Mouse (Mus musculus) c-Kit-negative CD71-positive TER-119-positive erythroid progenitor cells, embryonic 14.5 days (primary cell): ENCODE data around the gene Sass6.
"Not testable (repeated sequence)": the region's sequence is repeated elsewhere in the genome, so short reads cannot be mapped to it uniquely, and the experiment has no call there.

ENCODE experiments used
- DNase-seq: peaks from one replicate; pipeline ENCODE4 v3.0.0-alpha.2; 2013; ENCODE audit warnings: low read depth, low spot score

Gene Sass6

DNA sequence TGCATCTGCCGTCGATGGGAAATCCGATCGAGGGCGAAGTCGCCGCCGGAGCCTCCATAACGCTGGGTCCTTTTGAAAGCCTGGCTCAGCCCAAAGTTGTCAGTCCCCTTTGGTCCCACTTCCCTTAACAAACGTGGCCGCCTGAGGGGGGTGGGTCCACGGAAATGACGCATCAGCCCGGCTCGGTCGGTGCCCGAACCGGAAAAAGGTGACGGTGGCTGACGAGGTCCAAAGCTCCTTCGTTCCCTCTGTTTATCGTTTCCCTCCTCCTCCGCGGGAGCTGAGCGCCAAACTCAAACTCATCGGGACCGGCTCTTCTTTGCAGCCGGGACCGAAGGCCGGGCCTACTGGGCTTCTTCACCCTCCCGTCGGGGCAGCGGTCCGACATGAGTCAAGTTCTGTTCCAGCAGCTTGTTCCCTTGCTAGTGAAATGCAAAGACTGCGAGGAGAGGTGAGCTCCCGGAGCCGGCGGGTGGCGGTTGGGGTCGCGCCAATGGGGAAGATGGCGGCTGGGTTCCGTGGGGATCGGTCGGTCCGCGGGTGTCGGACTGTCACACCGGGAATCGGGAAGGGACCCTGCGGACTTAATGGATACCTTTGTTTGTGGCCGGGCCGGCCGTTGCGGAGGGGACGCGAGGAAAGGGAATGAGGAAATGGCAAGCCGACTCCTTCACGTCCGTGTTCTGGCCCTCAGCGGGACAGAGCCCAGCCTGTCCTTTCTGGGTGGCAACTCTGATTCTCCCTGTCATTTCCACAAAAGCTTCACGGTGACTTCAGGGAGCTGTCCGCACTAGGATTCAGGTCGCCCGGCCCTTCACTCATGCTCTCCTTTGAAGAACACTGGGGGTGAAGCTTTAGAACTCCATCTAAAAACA is at the start of gene Sass6:
TSS of gene Sass6 (plus strand) at position 255 of the 875 bp plus-strand sequence.
- peak; percentile 96 for DNase-seq

DNA sequence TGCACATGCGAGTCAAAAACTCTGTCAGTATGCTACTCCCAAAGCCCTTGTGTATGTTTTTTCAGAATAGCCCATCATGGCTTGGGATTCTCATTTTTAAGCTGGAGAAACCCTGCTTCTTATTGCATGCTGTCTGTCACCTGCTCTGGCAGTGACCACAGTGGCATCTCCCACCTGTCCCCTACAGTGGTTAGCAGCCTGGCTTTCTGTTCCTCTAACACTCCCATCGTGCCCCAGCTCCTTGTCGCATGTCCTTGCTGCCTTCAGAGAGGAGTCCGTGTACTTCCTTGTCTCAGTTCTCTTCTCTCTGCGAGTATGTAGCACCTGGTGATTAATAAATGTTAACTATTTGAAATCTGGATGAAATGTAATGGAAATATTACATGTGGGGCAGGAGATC is 47.4 kb upstream of the Sass6 start:
- no peak for DNase-seq

DNA sequence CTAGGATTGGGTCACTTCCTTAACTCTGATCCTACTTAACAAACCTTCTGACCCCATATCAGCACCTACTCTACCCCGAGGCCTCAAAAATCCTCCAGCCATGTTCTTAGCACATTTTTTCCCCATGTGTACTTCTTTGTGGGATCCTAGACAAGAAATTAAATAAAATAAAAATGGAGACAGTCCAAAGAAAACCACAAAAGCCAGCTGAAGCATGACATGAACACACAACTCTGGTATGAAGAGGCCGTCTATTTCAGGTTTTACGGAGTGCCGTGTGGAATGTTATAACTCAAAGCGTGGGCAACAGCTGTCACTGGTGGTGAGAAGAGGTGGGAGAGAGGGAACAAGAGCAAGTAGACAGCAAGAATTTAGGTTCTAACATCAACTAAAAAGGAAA is 43.4 kb upstream of the Sass6 start:
- DNase-seq = no peak

DNA sequence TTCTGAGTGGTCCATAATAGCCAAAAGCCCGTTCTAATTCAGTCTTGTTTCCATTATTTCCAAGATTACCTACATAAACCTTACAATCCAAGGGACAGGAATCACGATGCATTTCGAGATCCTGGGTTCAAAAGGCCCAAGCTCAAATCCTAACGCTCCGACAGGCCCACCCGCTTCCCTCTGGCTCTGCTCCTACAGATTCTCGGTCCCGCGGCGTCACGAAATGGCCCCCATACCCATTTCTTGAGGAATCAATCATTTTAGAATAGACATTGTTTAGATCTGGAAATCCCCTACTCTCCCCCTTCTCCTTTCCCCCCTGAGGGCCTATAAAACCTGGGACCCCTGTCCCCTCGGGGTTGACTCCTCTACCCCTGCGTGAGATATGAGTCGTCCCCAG is 33.5 kb upstream of the Sass6 start:
- not testable (repeated sequence) for DNase-seq

DNA sequence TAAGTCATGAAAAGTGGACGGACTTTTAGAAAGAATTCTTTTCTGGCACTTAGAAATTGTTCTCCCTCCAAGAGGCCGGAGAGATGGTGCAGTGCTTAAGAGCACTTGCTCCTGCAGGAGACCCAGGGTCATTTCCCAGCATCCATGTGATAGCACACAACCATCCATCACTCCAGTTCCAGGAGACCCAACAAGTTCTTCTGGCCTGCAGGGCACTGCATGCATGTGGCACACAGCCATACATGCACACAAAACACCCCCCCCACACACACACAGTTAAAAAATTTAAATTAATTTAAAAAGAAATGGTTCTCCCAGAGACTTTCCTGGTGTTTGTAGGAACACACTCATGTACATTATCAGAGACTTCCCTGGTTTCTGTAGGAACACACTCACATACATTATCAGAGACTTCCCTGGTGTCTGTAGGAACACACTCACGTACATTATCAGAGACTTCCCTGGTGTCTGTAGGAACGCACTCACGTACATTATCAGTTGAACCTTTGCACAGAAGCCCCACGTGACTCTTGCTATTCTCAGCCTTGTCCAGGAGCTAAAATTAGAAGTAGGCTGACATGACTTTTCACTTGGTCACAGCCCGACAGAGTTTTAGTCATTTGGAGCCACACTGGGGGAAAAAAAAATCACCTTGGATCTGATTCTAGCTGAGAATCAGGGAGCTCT is 32.2 kb upstream of the Sass6 start, which contains the start of gene Lrrc39:
TSS of gene Lrrc39 (plus strand) at position 566 of the 687 bp plus-strand sequence.
- DNase-seq = peak; percentile 67

DNA sequence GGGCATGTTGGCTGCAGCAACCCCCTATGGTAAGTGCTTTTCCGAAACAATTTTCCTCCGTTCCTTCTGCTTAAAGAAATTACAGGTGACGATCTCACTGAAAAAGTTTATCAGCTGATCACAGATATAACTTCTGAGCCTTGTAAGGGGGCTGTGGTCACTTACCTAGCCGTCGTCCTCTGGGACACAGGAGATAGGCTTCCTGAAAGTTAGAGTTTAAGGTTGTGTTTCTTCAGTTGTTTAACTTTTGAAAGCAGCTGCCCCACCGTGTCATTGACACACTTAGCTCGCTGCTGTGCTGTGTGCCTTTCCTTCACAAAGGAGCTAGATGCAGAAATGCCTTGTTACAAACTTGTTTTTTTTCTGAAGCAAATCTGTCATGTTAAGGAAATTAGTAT is 31.7 kb upstream of the Sass6 start:
- DNase-seq = no peak

DNA sequence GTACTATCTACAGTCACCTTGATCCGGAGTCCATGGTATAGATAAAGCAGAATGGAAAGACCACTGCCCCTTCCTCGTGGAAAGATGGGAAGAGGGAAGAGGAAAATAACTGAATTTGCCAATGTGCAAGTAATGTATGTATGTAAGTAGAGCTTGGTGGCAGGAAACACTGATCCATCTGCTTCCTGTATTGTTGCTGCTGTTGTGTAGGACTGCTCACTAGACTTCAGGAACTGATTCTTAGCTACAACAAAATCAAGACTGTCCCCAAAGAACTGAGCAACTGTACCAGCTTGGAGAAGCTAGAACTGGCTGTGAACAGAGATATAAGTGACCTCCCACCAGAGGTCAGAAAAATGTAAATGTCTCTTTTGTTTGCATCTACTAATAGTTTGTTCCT is 24.2 kb upstream of the Sass6 start:
- DNase-seq = no peak

DNA sequence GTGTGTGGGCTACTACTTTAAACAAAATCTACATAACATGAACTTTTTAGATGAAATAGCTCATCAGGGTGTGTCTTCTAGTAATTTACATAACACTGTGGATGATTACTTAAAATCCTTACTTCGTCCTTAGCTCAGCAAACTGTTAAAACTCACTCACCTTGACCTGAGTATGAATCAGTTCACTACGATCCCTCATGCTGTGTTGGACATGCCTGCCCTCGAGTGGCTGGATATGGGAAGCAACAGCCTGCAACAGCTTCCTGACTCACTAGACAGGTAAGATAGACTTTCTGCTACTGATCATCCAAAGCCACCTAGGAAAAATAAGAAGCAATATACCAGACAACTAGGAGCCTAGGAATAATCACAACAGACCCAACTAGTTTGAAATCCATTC is 17.5 kb upstream of the Sass6 start:
- DNase-seq = no peak

DNA sequence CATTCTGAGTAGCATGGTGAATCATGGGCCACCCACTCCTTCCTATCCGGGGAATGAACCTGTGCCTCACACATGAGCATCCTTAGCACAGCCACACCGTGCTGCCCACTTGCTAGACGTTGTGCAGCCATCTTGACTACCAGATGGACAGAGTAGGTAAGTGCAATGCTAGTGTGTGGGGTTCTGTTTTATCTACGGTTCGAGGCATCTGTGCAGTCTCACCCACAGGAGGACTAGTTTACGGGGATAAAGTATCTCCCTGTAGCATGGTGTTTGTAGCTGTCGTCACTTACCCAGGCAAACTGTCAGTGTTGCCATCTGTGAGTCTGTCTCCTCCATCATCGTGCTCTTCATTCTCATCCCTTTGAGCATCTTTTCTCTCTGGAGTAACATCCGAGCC is 12.6 kb upstream of the Sass6 start:
- no peak for DNase-seq

DNA sequence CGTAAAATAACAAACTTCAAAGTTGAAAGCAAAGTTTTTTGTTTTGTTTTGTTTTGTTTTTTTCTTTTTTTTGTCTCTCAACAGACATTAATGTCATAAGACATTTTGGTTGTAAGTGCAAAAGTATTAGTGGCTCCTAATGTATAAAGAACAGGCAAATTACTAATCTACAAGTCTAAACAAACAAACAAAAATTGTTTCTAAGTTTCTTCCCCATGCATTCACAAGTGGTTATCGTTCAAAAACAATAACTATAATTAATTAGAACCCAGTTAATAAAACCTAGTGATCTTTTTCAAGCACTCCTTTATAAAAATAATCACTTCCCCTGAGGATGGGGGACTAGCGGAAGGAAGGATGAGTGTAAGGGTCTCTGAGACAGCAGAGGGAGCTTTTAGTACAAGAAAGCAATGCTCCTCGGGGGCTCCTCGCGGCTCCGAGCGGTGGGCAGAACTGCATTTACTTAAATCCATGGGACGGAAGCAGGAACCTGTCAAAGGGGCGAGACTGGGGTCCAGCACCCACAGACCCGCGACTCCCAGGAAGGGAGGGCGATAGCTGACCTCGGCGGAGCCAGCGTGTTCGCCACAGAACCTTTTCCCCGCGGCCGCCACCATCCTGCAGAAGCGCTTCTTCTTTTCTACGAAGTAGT is 580 bp upstream of the Sass6 start:
- DNase-seq = no peak

DNA sequence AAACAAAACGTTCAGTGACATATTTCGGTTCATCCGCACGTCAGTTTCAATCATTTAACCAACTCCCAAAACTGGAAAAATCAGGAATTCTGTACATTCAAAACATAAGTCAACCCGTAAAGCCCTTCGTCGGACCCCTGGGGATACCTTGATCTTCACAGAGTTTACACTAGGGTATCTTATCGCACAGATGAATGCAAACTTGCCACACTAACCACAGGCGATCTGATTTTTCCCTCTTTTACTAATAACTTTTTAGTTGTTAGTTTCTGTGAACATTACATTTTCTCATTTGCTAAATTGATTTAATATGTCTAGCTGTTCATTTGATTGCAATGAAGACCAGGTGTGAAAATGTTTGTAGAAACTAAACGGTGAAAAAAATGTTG is 815 bp downstream of the Sass6 start:
- DNase-seq = peak; percentile 30

DNA sequence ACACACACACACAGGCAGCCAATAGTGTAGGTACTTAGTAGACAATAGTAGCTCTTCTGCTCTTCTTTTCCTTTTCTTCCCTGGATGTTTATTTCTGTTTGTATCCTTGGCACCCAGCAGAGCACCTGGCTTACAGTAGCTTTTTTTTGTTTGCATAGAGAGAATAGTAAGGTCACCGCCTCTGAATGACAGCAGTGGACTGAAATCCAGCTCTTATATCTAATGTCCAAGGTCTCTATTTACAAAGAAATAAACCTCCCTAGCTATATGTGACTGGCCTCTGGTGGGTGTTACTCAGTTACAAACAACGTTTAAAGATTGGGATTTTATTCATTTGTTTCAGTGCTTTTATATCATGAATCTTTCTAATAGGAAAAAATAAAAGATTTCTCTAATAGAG is 4.9 kb downstream of the Sass6 start:
- DNase-seq = no peak

DNA sequence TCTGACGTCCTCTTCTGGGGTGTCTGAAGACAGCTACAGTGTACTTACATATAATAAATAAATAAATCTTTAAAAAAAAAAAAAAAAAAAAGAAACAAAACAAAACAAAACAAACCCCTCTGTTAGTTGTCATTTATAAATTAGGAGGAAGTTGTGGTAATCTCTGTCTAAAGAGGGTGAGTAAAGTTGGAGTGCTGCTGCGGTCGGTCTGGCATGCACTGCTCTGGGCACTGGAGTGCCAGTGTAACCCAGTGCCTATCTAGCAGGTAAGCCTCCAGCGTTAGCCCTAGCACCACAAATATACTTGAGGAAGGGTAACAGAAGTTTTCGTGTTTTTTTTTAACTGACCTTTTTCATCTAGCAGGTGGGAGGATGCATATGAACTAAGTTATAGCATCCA is 6.2 kb downstream of the Sass6 start:
- DNase-seq = no peak

DNA sequence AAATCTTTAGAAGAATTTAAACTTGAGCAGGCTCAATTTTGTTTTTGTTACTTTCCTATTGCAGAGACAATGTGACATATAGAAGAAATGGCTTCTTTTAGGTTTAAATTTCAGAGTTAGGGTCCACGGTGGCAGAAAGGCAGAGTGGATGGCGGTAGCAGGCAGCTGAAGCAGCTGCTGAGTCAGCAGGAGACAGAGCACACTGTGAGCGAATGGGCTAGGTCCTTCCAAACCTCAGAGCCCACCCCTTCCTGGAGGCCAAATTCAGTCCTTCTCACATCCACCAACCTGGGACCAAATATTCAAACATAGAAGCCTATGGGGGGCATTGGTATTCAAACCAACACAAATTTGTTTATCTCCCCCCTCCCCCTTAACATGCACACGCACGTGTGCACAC is 7.0 kb downstream of the Sass6 start:
- no peak for DNase-seq

DNA sequence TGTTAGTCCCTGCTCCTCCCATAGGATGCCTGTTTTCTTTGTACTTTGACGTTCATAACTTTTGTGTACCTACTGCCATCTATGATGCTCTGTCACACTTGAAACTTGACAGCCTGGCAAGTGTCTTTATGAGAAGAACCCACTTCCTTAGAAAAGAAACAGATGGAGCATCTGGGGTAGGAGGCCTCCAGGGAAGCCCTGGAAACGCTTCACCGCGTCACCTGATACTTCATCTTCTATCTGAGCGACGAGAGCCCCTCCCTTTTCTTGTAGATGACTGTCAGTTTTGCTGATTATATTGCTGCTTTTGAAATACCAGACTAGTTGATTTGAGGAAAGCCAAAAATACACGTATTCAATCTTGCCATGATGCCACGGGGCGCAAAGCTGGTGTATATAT is 9.8 kb downstream of the Sass6 start:
- DNase-seq = no peak

DNA sequence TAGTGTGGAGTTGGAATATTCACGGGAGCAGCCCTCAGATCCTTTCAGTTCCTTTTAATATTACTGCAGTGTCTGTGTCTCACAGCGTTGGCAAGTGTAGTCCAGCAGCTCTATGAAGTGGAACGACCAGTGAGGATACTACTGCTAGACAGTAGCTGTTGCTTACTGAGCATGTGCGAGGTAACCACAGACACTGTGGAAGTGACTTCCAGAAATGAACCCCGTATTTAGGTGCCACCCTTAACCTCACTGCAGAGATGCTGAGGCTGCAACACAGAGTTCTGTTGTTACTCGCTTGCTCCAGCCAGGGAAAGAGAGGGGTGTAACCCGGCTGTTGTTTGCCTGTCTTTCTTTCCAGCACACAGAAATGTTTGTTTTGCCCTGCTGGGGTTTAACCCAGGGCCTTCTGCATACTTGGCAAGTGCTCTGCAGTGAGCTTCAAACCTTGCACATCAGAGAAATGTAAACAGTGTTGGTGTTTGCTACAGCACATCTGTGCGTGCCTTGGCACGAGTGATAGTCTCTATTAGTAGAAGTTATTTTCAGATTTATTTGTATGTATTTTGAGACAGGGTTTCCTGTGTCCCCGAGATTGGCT is 19.6 kb downstream of the Sass6 start, which contains the start of gene Trmt13:
TSS of gene Trmt13 (minus strand) at position 293 of the 598 bp plus-strand sequence.
- DNase-seq = no peak

DNA sequence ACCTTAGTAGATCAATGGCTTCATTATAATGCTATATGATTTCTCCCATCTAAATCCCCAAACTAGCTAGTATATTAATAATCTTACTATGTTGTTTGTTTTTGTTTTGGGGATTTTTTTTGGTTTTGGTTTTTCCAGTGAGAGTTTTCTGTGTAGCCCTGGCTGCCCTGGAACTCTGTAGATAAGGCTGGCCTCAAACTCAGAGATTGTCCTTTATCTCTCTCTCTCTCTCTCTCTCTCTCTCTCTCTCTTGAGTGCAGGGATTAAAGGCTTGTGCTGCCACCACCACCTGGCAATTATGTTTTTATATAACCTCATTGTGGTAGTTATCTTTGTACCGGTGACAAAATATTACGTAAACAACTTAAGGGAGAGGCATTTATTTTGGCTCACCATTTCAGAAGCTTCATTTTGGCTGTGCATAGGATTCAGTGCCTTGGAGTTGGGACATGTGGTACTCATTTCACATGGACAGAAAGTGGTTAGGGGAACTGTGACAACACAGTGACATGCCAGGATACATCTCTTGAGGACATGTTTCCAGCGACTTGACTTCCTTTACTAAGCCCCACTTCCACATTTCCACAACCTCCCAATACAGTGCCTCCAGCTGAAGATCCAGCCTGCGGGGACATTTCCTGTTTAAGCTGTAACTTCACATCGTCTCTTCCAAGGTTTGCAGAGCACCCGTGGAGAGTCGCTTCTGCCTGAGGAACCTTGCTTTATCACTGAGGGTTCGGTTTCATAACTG is 20.7 kb downstream of the Sass6 start:
- no peak for DNase-seq

DNA sequence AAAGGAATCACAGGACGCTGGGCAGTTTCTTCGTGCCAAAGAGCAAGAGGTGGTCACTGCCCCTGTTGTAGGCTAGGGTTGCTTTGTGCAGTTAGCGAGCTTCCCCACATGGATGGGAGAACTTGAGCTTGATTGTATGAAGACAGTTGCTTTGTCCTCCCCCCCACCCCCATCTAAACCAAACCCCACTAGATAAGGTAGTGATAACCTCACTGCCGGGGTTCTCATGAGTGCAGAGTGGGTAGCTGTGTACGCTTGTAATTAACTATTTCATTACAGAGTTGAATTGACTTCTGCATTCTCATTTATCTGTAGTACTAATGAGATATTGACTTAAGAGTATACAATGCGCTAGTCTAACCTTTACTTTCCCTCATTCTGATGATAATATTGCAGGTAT is 24.1 kb downstream of the Sass6 start:
- no peak for DNase-seq

DNA sequence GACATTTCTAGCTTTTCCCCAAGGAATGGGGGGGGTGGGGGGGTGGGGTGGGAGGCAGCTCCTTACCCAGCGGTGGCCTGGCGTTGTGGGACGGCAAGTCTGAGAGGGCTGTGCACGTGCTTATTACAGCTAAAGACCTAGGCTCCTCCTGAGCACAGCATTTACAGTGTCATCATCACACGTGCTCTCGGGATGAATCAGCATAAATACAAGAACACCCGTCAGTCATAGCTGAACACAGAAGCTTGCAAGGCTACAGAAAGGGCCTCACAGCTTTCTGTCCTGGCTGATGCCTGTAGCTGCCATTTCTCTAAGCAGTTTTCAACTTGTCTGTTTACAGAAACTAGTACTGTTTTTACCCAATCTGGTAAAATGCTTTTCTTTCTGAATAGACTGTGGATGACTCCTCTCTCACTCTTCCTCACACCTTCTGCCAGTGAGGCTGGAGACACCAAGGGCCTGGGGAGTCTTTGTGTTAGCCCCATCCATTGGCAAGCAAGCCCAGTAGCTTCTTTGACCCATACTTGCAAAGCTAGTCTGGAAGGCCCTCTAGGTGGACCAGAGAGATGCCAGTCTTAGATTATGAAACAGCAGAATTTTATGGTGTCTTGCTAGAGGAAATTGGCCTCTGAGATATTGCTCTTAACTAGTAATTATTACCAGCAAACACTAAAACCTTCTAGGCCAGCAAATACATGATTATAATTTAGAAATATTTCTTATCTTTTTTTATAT is 26.0 kb downstream of the Sass6 start:
- peak; percentile 57 for DNase-seq

DNA sequence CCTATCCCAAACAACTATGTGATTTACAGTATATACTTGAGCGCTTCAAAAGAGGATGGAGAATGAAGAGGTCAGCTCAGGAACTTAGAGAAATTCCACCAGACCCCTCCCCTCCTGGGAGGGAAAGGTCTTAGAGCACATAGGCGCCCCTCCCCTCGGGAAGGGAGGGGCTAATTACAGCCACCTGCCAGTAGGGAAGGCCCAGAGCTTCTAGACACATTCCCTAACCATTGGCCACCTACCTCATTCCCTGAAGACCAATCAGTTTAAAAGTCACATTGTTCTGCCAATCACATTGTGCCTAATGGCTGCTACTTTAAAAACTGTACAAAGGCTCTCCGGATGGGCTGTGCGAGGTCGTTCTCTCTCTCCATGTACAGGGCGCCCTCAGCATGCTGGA is 27.9 kb downstream of the Sass6 start:
- DNase-seq = no peak

DNA sequence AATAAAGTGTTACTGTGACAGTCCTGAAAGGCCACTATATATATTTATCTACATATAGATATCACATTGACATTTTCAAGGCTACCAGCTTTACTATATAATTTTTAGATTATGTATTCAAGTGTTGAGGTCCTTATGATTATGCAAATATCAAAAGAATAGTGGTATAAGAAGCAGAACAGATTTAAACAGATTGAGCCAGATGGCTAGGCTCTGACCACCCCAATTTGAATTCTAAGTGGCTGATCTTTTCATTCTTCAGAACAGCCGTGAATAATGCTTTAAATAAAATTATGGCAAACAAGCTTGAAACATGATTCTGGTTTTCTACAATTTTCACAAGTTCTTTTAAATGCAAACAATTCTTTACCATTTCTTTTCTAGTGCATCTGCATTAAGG is 36.7 kb downstream of the Sass6 start:
- DNase-seq = no peak
